Mouse (Mus musculus) lung, postnatal 10 days (tissue): ENCODE measurements at regions not wholly inside any gene's neighbourhood (a gene's known extent, or its start where the extent isn't known, plus 50 kb on each side); places are given as distances from the start of the nearest gene placed in this dataset.
A peak's percentile ranks its signal among the peaks of the same experiment; 100 is the strongest.

Experiments used
- DNase-seq: peaks from one replicate; pipeline ENCODE4 v3.0.0; 2021

- no peak for DNase-seq
Observed at GRCm38 (mm10) chr16:24089840-24090762, 101.4 kb upstream of the Bcl6 start.

- DNase-seq: no peak
Observed at GRCm38 (mm10) chr16:24083966-24084365, 95.3 kb upstream of the Bcl6 start.

GRCm38 (mm10) chr16:24080471-24080870 lies 91.8 kb upstream of the Bcl6 start:
- no peak for DNase-seq

- DNase-seq: no peak
Observed at GRCm38 (mm10) chr16:24078622-24079021, 90.0 kb upstream of the Bcl6 start.

- no peak for DNase-seq
Observed at GRCm38 (mm10) chr16:24077428-24077827, 88.8 kb upstream of the Bcl6 start.

GRCm38 (mm10) chr16:24076799-24077136 lies 88.1 kb upstream of the Bcl6 start:
- no peak for DNase-seq

GRCm38 (mm10) chr16:24076109-24076798 lies 87.6 kb upstream of the Bcl6 start:
- no peak for DNase-seq

- DNase-seq: no peak
Observed at GRCm38 (mm10) chr16:24073613-24074244, 85.1 kb upstream of the Bcl6 start.

- no peak for DNase-seq
Observed at GRCm38 (mm10) chr16:24073065-24073464, 84.4 kb upstream of the Bcl6 start.

- no peak for DNase-seq
Observed at GRCm38 (mm10) chr16:24069411-24069810, 80.8 kb upstream of the Bcl6 start.

- DNase-seq: no peak
Observed at GRCm38 (mm10) chr16:24068250-24068813, 79.7 kb upstream of the Bcl6 start.

GRCm38 (mm10) chr16:24062314-24062713 lies 73.7 kb upstream of the Bcl6 start:
- no peak for DNase-seq

- DNase-seq: no peak
Observed at GRCm38 (mm10) chr16:24061496-24061895, 72.8 kb upstream of the Bcl6 start.

- DNase-seq: no peak
Observed at GRCm38 (mm10) chr16:24059090-24059600, 70.5 kb upstream of the Bcl6 start.

GRCm38 (mm10) chr16:24056885-24057531 lies 68.4 kb upstream of the Bcl6 start:
- DNase-seq: peak; percentile 49

GRCm38 (mm10) chr16:24056123-24056884 lies 67.7 kb upstream of the Bcl6 start:
- peak; percentile 18 for DNase-seq

GRCm38 (mm10) chr16:24054293-24054692 lies 65.6 kb upstream of the Bcl6 start:
- no peak for DNase-seq

- no peak for DNase-seq
Observed at GRCm38 (mm10) chr16:24053403-24053802, 64.8 kb upstream of the Bcl6 start.

- no peak for DNase-seq
Observed at GRCm38 (mm10) chr16:24050856-24051640, 62.4 kb upstream of the Bcl6 start.

- no peak for DNase-seq
Observed at GRCm38 (mm10) chr16:24043779-24044178, 55.1 kb upstream of the Bcl6 start.

GRCm38 (mm10) chr16:24042977-24043376 lies 54.3 kb upstream of the Bcl6 start:
- no peak for DNase-seq
